ENCODE assay signal across 7 mouse cellular contexts in the genomic region with DNA sequence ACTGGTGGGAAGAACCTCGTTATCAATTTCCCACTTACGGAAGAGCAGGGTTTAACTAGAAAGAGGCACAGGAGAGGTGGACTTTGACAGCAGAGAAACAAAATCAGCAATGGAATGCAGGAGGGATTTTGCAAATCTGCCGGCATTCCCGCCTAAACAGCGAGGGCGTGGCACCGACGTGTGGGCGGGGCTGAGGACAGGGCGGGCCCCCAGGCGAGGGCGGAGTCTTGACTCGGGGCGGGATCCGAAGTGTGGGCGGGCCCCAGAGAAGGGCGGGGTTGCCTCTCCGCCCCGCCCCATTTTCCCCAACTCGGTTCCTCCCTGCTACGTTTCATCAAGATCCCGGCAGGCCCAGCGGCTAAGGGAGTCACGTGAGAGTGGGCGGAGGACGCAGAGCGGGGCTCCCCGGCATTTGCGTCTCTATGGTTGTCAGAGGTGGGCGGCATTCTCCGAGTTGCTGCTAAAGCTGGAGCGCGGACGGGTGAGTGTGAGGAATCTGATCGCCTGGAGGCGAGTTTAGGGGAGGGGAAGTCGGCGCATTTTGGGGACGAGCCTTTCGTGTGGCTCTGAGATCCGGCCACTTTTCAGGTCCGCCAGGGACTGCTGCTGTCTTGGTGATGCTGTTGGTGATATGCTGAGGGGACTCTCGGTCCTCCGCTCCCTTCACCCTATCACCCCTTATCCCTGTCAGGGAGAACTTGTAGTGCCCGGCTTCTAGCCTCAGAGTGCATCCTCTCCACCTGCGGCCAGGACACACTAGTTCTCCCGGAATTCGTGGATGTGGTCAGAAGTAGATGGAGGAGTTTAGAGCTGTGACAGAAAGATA. TPM values are rescaled to one million over a fixed set of nuclear protein-coding genes. Genes with fewer than 3 reads are reported as not detected.
DNase-seq lines count a peak whose midpoint lies in the region; ATAC-seq lines count a peak whose summit lies in the region.

Gene Micu1, plus strand, starts transcription at position 271 of the 826 bp plus-strand sequence.

- ATAC-seq in intestine, embryonic 15.5 days = peak; percentile 99

- no peaks in the 10 kb centered on the region for H3K27me3 ChIP-seq in intestine, embryonic 15.5 days (replicated peaks)
- no peaks in the 10 kb centered on the region for H3K27me3 ChIP-seq in midbrain, embryonic 10.5 days (ENCODE audit: low read depth, poor library complexity, severe bottlenecking)

- no peaks in the 10 kb centered on the region for H3K9me3 ChIP-seq in intestine, embryonic 15.5 days
- H3K9me3 ChIP-seq in midbrain, embryonic 10.5 days (replicated peaks) = no peaks in the 10 kb centered on the region

- H3K4me3 ChIP-seq in intestine, embryonic 15.5 days (replicated peaks) = peak within 1 kb of the TSS; percentile 61
- H3K4me3 ChIP-seq in midbrain, embryonic 10.5 days = peak within 1 kb of the TSS; percentile 76

- no peaks in the 10 kb centered on the region for H3K36me3 ChIP-seq in intestine, embryonic 15.5 days
- H3K36me3 ChIP-seq in midbrain, embryonic 10.5 days = no peaks in the 10 kb centered on the region

- intact Hi-C loops in gastrocnemius, postnatal 36 days (cut with DNase I) = loop anchor here (5.0 kb wide), 1 partner anchor 85 kb away; the partner anchor contains the start of genes Gm10322 and Mcu
- intact Hi-C loops in left cerebral cortex, postnatal 25 days (cut with DNase I) = loop anchor here (2.0 to 5.0 kb wide), 4 partner anchors 86 to 380 kb away; partner anchors contain the start of genes Gm10322, Mcu and P4ha1

- peak; percentile 98 for DNase-seq in adrenal gland, adult 2 months
- peak; percentile 91 for DNase-seq in embryo, embryonic 11.5 days (ENCODE audit: low read depth, low spot score)
- DNase-seq in gastrocnemius, postnatal 36 days = peak; percentile 93 to 95
- DNase-seq in left cerebral cortex, postnatal 25 days (ENCODE audit: low spot score in 2 of 2) = peak; percentile 96 to 99
- peak; percentile 97 for DNase-seq in midbrain, embryonic 10.5 days (ENCODE audit: low spot score)
- peak; percentile 86 for DNase-seq in right cerebral cortex, postnatal 4 days

- under 1% methylated on average over 48 of the region's 48 CpGs for WGBS in intestine, embryonic 15.5 days
- under 1% methylated on average over 48 of the region's 48 CpGs for WGBS in midbrain, embryonic 10.5 days

- 0 out of 2 replicates have a peak, but pooled peaks cover 5% of the 10 kb centered on the region for H3K4me1 ChIP-seq in intestine, embryonic 15.5 days (replicated peaks)
- peaks cover 17% of the 10 kb centered on the region for H3K4me1 ChIP-seq in midbrain, embryonic 10.5 days

- peak within 1 kb of the TSS; percentile 67 for H3K9ac ChIP-seq in intestine, embryonic 15.5 days

- peak within 1 kb of the TSS; percentile 69 for H3K4me2 ChIP-seq in intestine, embryonic 15.5 days (replicated peaks)

- H3K27ac ChIP-seq in intestine, embryonic 15.5 days = peak within 1 kb of the TSS; percentile 72
- H3K27ac ChIP-seq in midbrain, embryonic 10.5 days (replicated peaks) = peak within 1 kb of the TSS; percentile 81

RNA-seq across cellular contexts. Expression of gene Micu1, which starts in this region (rescaled TPM):
- total RNA-seq in adrenal gland, adult 2 months (2021) = 10 to 100 TPM; 65.8 to 74.9 TPM
- polyA plus RNA-seq in adrenal gland, adult 2 months (2012; rRNA removed) = 41.7 and 46.5 TPM in 2 replicates
- total RNA-seq in gastrocnemius, postnatal 36 days (2021) = 10 to 100 TPM; 47.8 to 53.1 TPM
- 66.0 and 72.3 TPM in 2 replicates for polyA plus RNA-seq in intestine, embryonic 15.5 days (2015; fragmentation: Nextera tagmentation; extraction: Ambion mirVana)
- total RNA-seq in left cerebral cortex, postnatal 25 days (2021) = 10 to 100 TPM; 83.7 to 86.1 TPM
- 58.1 and 61.7 TPM in 2 replicates for polyA plus RNA-seq in midbrain, embryonic 10.5 days (2016; fragmentation: Nextera tagmentation; extraction: Ambion mirVana)

Comparison
In these comparisons a context has a peak if more than half of its experiments do, and no peak if none do; other contexts are left out.
1. Peak in every context shown above with its lines: DNase-seq, ATAC-seq, H3K4me3 ChIP-seq and H3K27ac ChIP-seq.